Mouse (Mus musculus): Measurements from ENCODE around the gene Scrn1.

Gene Scrn1

GRCm38 (mm10) chr6:54475926-54476667 is 90.2 kb downstream of the Scrn1 start:
- no peak for DNase-seq (ENCODE audit: low spot score)

GRCm38 (mm10) chr6:54472846-54473715 is 93.2 kb downstream of the Scrn1 start:
- no peak for DNase-seq (ENCODE audit: low spot score)

GRCm38 (mm10) chr6:54471866-54472265 is 94.4 kb downstream of the Scrn1 start:
- DNase-seq (ENCODE audit: low spot score) = no peak

- no peak for DNase-seq (ENCODE audit: low spot score)
Observed at GRCm38 (mm10) chr6:54467371-54467770, 98.9 kb downstream of the Scrn1 start.

GRCm38 (mm10) chr6:54464926-54465325 is 101.4 kb downstream of the Scrn1 start:
- DNase-seq (ENCODE audit: low spot score) = no peak

- no peak for DNase-seq (ENCODE audit: low spot score)
Observed at GRCm38 (mm10) chr6:54463701-54464458, 102.4 kb downstream of the Scrn1 start.

GRCm38 (mm10) chr6:54462766-54463165 is 103.5 kb downstream of the Scrn1 start:
- no peak for DNase-seq (ENCODE audit: low spot score)

- no peak for DNase-seq (ENCODE audit: low spot score)
Observed at GRCm38 (mm10) chr6:54460915-54461671, 105.2 kb downstream of the Scrn1 start.

GRCm38 (mm10) chr6:54460172-54460914 is 105.9 kb downstream of the Scrn1 start:
- no peak for DNase-seq (ENCODE audit: low spot score)

GRCm38 (mm10) chr6:54459661-54460060 is 106.6 kb downstream of the Scrn1 start:
- DNase-seq (ENCODE audit: low spot score) = no peak
